Mouse (Mus musculus) gastrocnemius, adult 8-10 months (tissue): ENCODE data around the gene 4931428F04Rik. TPM values are rescaled to one million over a fixed set of nuclear protein-coding genes. Genes with fewer than 3 reads are reported as not detected.

Experiments
- DNase-seq, 2 experiments: peaks; one replicate each; pipeline ENCODE4 v3.0.0; 2022; ENCODE audit warnings: low spot score in 2 of 2
- total RNA-seq, 4 experiments: library from RNA; stranded (reverse); gene quantifications; 2 replicates each; pipeline ENCODE4 v1.2.4; 2022

Gene 4931428F04Rik
- total RNA-seq: under 1 TPM; 0.27 to 0.65 (median 0.42) TPM

GRCm38 (mm10) chr8:105289805-105290460, at the start of gene 4931428F04Rik:
Gene 4931428F04Rik, minus strand, starts transcription at chr8:105289864.
- no peak for DNase-seq

- no peak for DNase-seq
Observed at GRCm38 (mm10) chr8:105338992-105339391, 49.3 kb upstream of the 4931428F04Rik start.

GRCm38 (mm10) chr8:105336373-105337130, 46.9 kb upstream of the 4931428F04Rik start:
- no peak for DNase-seq

- DNase-seq: no peak
Observed at GRCm38 (mm10) chr8:105332523-105332922, 42.9 kb upstream of the 4931428F04Rik start.

GRCm38 (mm10) chr8:105331931-105332330, 42.3 kb upstream of the 4931428F04Rik start:
- DNase-seq: no peak

- DNase-seq: peak in 1 of 2 experiments; percentile 3
Observed at GRCm38 (mm10) chr8:105331469-105331868, 41.8 kb upstream of the 4931428F04Rik start.

- peak in 1 of 2 experiments; percentile 2 for DNase-seq
Observed at GRCm38 (mm10) chr8:105330325-105330724, 40.7 kb upstream of the 4931428F04Rik start.

GRCm38 (mm10) chr8:105326968-105327367, 37.3 kb upstream of the 4931428F04Rik start:
- DNase-seq: no peak

- DNase-seq: peak; percentile 93 to 94
Observed at GRCm38 (mm10) chr8:105326141-105326672, 36.5 kb upstream of the 4931428F04Rik start, which contains the start of the genes Lrrc29 and Tmem208. Gene Lrrc29, minus strand, starts transcription at chr8:105326278. Gene Tmem208, plus strand, starts transcription at chr8:105326354.

- DNase-seq: no peak
Observed at GRCm38 (mm10) chr8:105325641-105326093, 36.0 kb upstream of the 4931428F04Rik start.

GRCm38 (mm10) chr8:105323183-105323582, 33.5 kb upstream of the 4931428F04Rik start:
- DNase-seq: no peak

GRCm38 (mm10) chr8:105318662-105319190, 29.1 kb upstream of the 4931428F04Rik start:
- no peak for DNase-seq

- no peak for DNase-seq
Observed at GRCm38 (mm10) chr8:105317941-105318340, 28.3 kb upstream of the 4931428F04Rik start.

- no peak for DNase-seq
Observed at GRCm38 (mm10) chr8:105315073-105315769, 25.6 kb upstream of the 4931428F04Rik start.

- DNase-seq: no peak
Observed at GRCm38 (mm10) chr8:105313622-105314402, 24.1 kb upstream of the 4931428F04Rik start.

- no peak for DNase-seq
Observed at GRCm38 (mm10) chr8:105312891-105313481, 23.3 kb upstream of the 4931428F04Rik start.

- no peak for DNase-seq
Observed at GRCm38 (mm10) chr8:105311718-105312117, 22.1 kb upstream of the 4931428F04Rik start.

- no peak for DNase-seq
Observed at GRCm38 (mm10) chr8:105310118-105310517, 20.5 kb upstream of the 4931428F04Rik start.

- no peak for DNase-seq
Observed at GRCm38 (mm10) chr8:105309142-105309847, 19.6 kb upstream of the 4931428F04Rik start.
